Mouse (Mus musculus) thymus, adult 2 months (tissue): ENCODE results near the gene Mpv17l2. TPM values are rescaled to one million over a fixed set of nuclear protein-coding genes. Genes with fewer than 3 reads are reported as not detected.
A peak's percentile ranks its signal among the peaks of the same experiment; 100 is the strongest.

ENCODE experiments used
- DNase-seq: peaks from one replicate; pipeline ENCODE4 v3.0.0; 2021
- H3K27ac ChIP-seq: fragments of 200-500 bp; 2 replicates; pipeline ENCODE4 v1.5.1; 2012; ENCODE audit warnings: low read length, control low read depth; ENCODE audit not compliant: control insufficient read depth, insufficient read depth
- H3K27me3 ChIP-seq: fragments of 200-500 bp; 2 replicates; pipeline ENCODE4 v1.6.1; 2012; ENCODE audit warnings: mild to moderate bottlenecking, low read length, moderate library complexity, mixed read lengths; ENCODE audit not compliant: control insufficient read depth, insufficient read depth
- H3K36me3 ChIP-seq: fragments of 200-500 bp; 2 replicates; pipeline ENCODE4 v1.6.1; 2012; ENCODE audit warnings: mild to moderate bottlenecking, low read length, moderate library complexity; ENCODE audit not compliant: control insufficient read depth, insufficient read depth
- H3K4me1 ChIP-seq: fragments of 200-500 bp; replicated peaks from 2 replicates; pipeline ENCODE4 v1.6.1; 2012; ENCODE audit warnings: low read length; ENCODE audit not compliant: control insufficient read depth, insufficient read depth
- H3K4me3 ChIP-seq: fragments of 200-500 bp; 2 replicates; pipeline ENCODE4 v1.5.1; 2012; ENCODE audit warnings: mild to moderate bottlenecking, low read length, control low read depth, moderate library complexity; ENCODE audit not compliant: control insufficient read depth, insufficient read depth
- CTCF ChIP-seq: fragments of 200-500 bp; IDR thresholded peaks from 2 replicates; pipeline ENCODE4 v1.5.1; 2012; ENCODE audit warnings: mild to moderate bottlenecking, control low read depth, low read length, moderate library complexity, borderline replicate concordance; ENCODE audit not compliant: control insufficient read depth, poor library complexity, insufficient read depth; ENCODE audit errors: extremely low read depth
- POLR2A ChIP-seq: fragments of 200-500 bp; IDR thresholded peaks from 2 replicates; pipeline ENCODE4 v1.6.1; 2012; ENCODE audit warnings: mild to moderate bottlenecking, low read length, control low read depth, moderate library complexity; ENCODE audit not compliant: control insufficient read depth, poor library complexity, insufficient read depth; ENCODE audit errors: extremely low read depth
- WGBS: fragments of 180-500 bp; shearing (Covaris S2); methylation state at CpG from one replicate; pipeline ENCODE4 v1.1.7; 2018; 5-methylcytosine and 5-hydroxymethylcytosine counted together
- polyA plus RNA-seq: library from polyadenylated mRNA; depleted of rRNA; stranded (reverse); fragments of >200 nt; gene quantifications from 2 replicates; pipeline ENCODE4 v1.2.3, GENCODE M21; 2012

Gene Mpv17l2
- polyA plus RNA-seq, 1 experiment: 72.9 TPM

DNA sequence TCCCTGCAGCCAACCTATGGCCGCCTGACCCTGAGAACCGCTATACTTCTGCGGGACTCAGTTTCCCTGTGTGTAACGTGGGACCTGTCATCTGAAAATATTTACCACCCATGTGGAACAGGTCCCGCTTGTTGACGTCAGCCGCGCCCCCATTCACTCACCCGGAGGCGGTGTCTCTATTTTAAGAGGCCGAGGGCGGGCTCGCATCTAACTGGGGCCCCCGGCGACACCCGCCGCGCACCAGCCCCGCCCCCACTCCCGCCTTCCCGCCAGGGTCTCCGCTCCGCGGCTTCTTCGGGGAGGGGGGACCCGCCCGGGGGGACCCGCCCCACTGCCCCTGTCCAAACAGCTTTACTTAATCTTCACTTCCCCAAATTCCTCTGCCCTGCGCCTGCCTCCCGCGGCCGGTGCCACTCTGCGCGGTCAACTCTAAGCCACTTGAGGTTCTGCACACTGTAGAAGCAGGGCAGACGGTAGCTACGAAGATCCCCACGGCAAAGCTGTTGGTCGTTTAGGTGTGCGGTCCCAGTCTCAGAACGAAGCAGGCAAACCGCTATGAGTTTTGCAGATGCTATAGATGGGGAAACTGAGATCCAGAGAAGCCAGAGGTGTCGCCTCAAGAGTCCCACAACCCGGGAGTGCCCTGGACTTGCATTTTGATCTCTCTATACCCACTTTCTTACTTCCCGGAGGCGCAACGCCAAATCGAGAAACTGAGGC, 43.2 kb upstream of the Mpv17l2 start:
- Histone ChIP-seq H3K27me3 (no peaks in the 10 kb centered on the region), H3K4me3 (peak overlapping the region; percentile 81), H3K4me1 (peaks cover 78% of the 10 kb centered on the region), H3K27ac (peak overlapping the region; percentile 30), H3K36me3 (no peaks in the 10 kb centered on the region)
- no peak for TF ChIP-seq POLR2A
- TF ChIP-seq CTCF: no peak
- peak; percentile 86 for DNase-seq
- WGBS: 2% methylated on average over 47 of the region's 47 CpGs

DNA sequence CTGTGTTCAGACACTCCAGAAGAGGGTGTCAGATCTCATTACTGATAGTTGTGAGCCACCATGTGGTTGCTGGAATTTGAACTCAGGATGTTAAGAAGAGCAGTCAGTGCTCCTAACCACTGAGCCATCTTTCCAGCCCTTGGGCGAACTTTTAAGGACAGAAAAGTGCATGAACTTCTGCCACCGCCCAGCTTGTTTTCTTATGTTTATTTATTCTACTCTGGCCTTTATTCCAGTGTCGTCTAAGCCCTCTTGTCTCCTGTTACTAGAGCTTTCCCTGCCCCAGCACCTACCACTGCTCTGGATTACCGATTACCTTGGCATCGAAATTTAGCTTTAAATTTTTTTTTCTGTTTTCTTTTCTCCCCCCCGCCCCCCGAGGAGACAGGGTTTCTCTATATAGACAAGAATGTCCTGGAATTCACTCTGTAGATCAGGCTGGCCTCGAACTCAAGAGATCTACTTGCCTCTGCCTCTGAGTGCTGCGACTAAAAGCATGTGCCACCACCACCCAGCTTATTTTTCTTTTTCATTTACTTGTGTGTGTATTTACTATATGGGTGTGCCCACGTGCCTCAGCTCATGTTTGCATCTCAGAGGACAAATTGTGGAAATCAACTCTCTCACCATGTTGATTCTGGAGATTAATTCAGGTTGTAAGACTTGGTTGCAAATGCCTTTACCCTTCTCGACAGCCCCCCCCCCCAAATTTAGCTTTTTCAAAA, 42.2 kb upstream of the Mpv17l2 start:
- no peak for DNase-seq
- Histone ChIP-seq H3K4me1 (peaks cover 78% of the 10 kb centered on the region), H3K4me3 (no peak overlapping the region), H3K27ac (no peak overlapping the region), H3K27me3 (no peaks in the 10 kb centered on the region), H3K36me3 (no peaks in the 10 kb centered on the region)
- TF ChIP-seq CTCF (no peak), POLR2A (no peak)
- WGBS: 85% methylated on average over 11 of the region's 11 CpGs

DNA sequence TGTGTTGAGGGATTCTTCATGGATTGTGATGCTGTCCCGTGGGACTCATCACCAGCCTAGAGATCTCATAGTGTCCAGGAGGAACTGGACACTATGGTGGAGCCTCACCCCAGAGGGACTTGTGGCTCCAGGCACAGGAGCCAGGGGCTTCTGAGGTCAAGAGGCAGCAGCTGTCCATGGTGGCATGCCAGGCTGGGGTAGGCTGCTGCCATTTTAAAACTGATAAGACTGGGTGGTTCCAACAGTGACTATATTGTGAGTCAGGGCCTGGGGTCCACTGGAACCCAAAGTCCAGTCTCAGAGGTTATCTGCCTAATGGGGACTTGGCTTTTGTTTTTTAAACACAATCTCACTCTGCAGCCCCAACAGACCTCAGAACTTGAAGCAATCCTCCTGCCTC, 41.1 kb upstream of the Mpv17l2 start:
- 88% methylated on average over 1 of the region's 1 CpGs for WGBS
- TF ChIP-seq POLR2A (no peak), CTCF (no peak)

DNA sequence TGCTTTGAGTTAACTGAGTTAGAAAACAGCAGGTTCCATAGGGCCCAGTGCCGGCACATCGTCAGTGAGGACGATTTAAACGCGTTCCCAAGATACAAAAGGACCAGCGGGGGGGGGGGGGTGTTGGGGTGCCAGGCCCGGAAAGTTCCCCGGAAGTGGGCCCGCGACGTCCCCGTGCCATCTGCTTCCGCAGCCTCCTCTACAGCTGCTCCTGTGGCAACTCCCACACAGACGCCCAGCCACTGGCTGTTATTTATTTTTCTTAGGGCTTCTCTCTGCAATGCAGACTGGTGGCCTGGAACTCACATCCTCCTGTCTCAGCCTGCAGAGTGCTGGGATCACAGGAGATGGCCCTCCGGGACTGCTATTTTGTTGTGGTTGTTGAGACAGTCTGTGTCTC, 40.4 kb upstream of the Mpv17l2 start:
- DNase-seq: peak; percentile 68
- no peaks in the 10 kb centered on the region for H3K36me3 ChIP-seq
- 0 out of 2 replicates have a peak overlapping the region, but pooled peaks have one; percentile 8 for H3K4me3 ChIP-seq
- H3K27ac ChIP-seq: peak overlapping the region; percentile 85
- 36% methylated on average over 15 of the region's 15 CpGs for WGBS
- H3K27me3 ChIP-seq: no peaks in the 10 kb centered on the region
- TF ChIP-seq CTCF: no peak
- no peak for TF ChIP-seq POLR2A
- H3K4me1 ChIP-seq: peaks cover 76% of the 10 kb centered on the region

More for the DNA sequence above, 41.1 kb upstream of the Mpv17l2 start:
- peaks cover 78% of the 10 kb centered on the region for H3K4me1 ChIP-seq
- H3K27me3 ChIP-seq: no peaks in the 10 kb centered on the region
- H3K36me3 ChIP-seq: no peaks in the 10 kb centered on the region
- peak overlapping the region; percentile 85 for H3K27ac ChIP-seq
- H3K4me3 ChIP-seq: no peak overlapping the region
- DNase-seq: no peak

DNA sequence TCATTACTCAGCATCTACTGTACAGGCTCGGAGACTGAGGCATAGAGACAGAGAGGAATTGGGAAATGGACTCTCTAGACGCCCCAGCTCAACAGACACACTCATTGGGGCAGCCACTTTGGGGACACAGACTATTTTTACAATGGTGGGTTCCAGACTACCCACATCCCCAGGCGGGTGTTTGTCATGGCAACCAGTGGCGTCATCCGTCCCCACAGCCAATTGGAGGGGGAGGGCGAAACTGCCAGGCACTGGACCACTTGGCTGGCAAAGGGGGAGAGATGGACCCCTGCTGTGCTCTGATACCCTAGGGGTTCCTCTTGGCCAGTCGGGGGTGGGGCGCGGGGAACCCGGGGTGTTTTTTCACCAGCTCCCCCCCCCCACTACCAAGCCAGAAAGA, 39.9 kb upstream of the Mpv17l2 start:
- DNase-seq: no peak
- Histone ChIP-seq H3K27ac (peak overlapping the region; percentile 76), H3K4me1 (peaks cover 71% of the 10 kb centered on the region), H3K36me3 (no peaks in the 10 kb centered on the region), H3K4me3 (no peak overlapping the region), H3K27me3 (no peaks in the 10 kb centered on the region)
- WGBS: 45% methylated on average over 10 of the region's 10 CpGs
- TF ChIP-seq CTCF (no peak), POLR2A (no peak)

DNA sequence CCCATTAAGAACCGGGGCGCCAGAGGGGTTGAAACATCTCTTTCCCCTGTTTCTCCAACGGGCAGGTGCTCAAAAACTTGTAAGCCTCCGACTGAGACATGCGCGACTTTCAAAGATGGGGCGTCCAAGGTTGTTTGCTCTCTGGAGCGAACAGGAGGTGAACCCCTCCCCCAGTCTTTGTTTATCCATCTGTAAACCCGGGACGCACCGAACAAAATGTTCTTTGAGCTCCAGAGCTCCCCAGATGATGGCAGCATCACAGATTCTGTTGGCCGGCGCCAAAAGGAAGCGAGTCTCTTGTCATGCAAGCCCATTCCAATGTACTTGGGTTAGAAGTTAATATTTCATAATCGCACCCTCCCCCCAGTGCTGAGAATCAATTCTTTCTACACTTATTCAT, 37.5 kb upstream of the Mpv17l2 start:
- Histone ChIP-seq H3K4me1 (peaks cover 55% of the 10 kb centered on the region), H3K36me3 (no peaks in the 10 kb centered on the region), H3K27me3 (no peaks in the 10 kb centered on the region), H3K4me3 (no peak overlapping the region), H3K27ac (no peak overlapping the region)
- 55% methylated on average over 15 of the region's 15 CpGs for WGBS
- TF ChIP-seq CTCF (no peak), POLR2A (no peak)
- DNase-seq: no peak
